Mouse (Mus musculus) thymus, adult 2 months (tissue): ENCODE results near the gene Wwc2.

ENCODE experiments used
- CTCF ChIP-seq: fragments of 200-500 bp; IDR thresholded peaks from 2 replicates; pipeline ENCODE4 v1.5.1; 2012; ENCODE audit warnings: mild to moderate bottlenecking, control low read depth, low read length, moderate library complexity, borderline replicate concordance; ENCODE audit not compliant: control insufficient read depth, poor library complexity, insufficient read depth; ENCODE audit errors: extremely low read depth
- POLR2A ChIP-seq: fragments of 200-500 bp; IDR thresholded peaks from 2 replicates; pipeline ENCODE4 v1.6.1; 2012; ENCODE audit warnings: mild to moderate bottlenecking, low read length, control low read depth, moderate library complexity; ENCODE audit not compliant: control insufficient read depth, poor library complexity, insufficient read depth; ENCODE audit errors: extremely low read depth

- no peak for TF ChIP-seq POLR2A
- TF ChIP-seq CTCF: no peak
Measured at GRCm38 (mm10) chr8:47936386-47936785, 54.3 kb downstream of the Wwc2 start.
